Mouse (Mus musculus) cerebellum, adult 18-20 months (tissue): ENCODE measurements at regions not wholly inside any gene's neighbourhood (a gene's known extent, or its start where the extent isn't known, plus 50 kb on each side); places are given as distances from the start of the nearest gene placed in this dataset.

Source experiments
- DNase-seq, 2 experiments: peaks; one replicate each; pipeline ENCODE4 v3.0.0; 2021

- DNase-seq, result no peak
Observed at GRCm38 (mm10) chr13:102034484-102034883, 266.5 kb upstream of the Pik3r1 start.

GRCm38 (mm10) chr13:102036001-102036400 lies 268.0 kb upstream of the Pik3r1 start:
- no peak for DNase-seq

GRCm38 (mm10) chr13:102036819-102037624 lies 269.0 kb upstream of the Pik3r1 start:
- DNase-seq, result no peak

GRCm38 (mm10) chr13:102060213-102060612 lies 292.2 kb upstream of the Pik3r1 start:
- DNase-seq, result no peak

- no peak for DNase-seq
Observed at GRCm38 (mm10) chr13:102064590-102065273, 296.7 kb upstream of the Pik3r1 start.

GRCm38 (mm10) chr13:102065274-102065640 lies 297.2 kb upstream of the Pik3r1 start:
- DNase-seq, result no peak

GRCm38 (mm10) chr13:102065796-102066195 lies 297.8 kb upstream of the Pik3r1 start:
- no peak for DNase-seq

GRCm38 (mm10) chr13:102070740-102071139 lies 302.7 kb upstream of the Pik3r1 start:
- no peak for DNase-seq

GRCm38 (mm10) chr13:102072366-102072765 lies 304.3 kb upstream of the Pik3r1 start:
- DNase-seq, result no peak

- no peak for DNase-seq
Observed at GRCm38 (mm10) chr13:102087766-102088165, 319.7 kb upstream of the Pik3r1 start.

- DNase-seq, result no peak
Observed at GRCm38 (mm10) chr13:102089551-102089950, 321.5 kb upstream of the Pik3r1 start.

- DNase-seq, result no peak
Observed at GRCm38 (mm10) chr13:102094193-102094592, 326.2 kb upstream of the Pik3r1 start.

GRCm38 (mm10) chr13:102103161-102103560 lies 335.1 kb upstream of the Pik3r1 start:
- DNase-seq, result no peak

- DNase-seq, result no peak
Observed at GRCm38 (mm10) chr13:102106188-102106587, 338.2 kb upstream of the Pik3r1 start.

GRCm38 (mm10) chr13:102108204-102108603 lies 340.2 kb upstream of the Pik3r1 start:
- no peak for DNase-seq

GRCm38 (mm10) chr13:102108916-102109315 lies 340.9 kb upstream of the Pik3r1 start:
- DNase-seq, result no peak

GRCm38 (mm10) chr13:102113941-102114340 lies 345.9 kb upstream of the Pik3r1 start:
- DNase-seq, result no peak

GRCm38 (mm10) chr13:102122341-102122740 lies 354.3 kb upstream of the Pik3r1 start:
- no peak for DNase-seq

- no peak for DNase-seq
Observed at GRCm38 (mm10) chr13:102127933-102128430, 360.0 kb upstream of the Pik3r1 start.

- DNase-seq, result no peak
Observed at GRCm38 (mm10) chr13:102131459-102131858, 363.4 kb upstream of the Pik3r1 start.

- DNase-seq, result no peak
Observed at GRCm38 (mm10) chr13:102132154-102132553, 364.1 kb upstream of the Pik3r1 start.

- no peak for DNase-seq
Observed at GRCm38 (mm10) chr13:102132696-102133095, 364.7 kb upstream of the Pik3r1 start.

- DNase-seq, result no peak
Observed at GRCm38 (mm10) chr13:102135210-102135609, 367.2 kb upstream of the Pik3r1 start.

GRCm38 (mm10) chr13:102142986-102143385 lies 375.0 kb upstream of the Pik3r1 start:
- DNase-seq, result no peak
